In the genomic region with DNA sequence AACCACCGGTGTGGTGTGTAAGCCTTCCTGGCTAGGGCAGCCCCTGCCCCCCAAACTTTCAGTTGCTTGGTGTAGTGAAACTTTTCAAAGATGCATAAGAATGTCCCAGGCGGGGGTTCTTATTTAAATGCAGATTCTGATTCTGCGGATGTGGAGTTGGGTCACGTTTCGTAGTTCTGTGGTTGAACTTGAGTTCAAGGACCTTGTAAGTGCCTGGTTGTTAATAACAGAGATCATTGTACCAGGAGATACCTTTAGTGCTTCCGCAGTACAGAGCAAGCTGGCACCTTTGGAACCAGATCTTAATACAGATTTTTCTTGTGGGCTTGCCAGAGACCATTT, we compare ENCODE assay signal across 8 mouse cellular contexts. TPM values are rescaled to one million over a fixed set of nuclear protein-coding genes. Genes with fewer than 3 reads are reported as not detected.
A peak's percentile ranks its signal among the peaks of the same experiment; 100 is the strongest.
DNase-seq lines count a peak whose midpoint lies in the region; ATAC-seq lines count a peak whose summit lies in the region.

No protein-coding gene starts in this region.

- H3K9me3 ChIP-seq in megakaryocyte, embryonic 14.5 days: peaks cover 3% of the 10 kb centered on the region; the same call in 1 of the 2 replicates
- H3K9me3 ChIP-seq in embryonic facial prominence, embryonic 10.5 days: no peaks in the 10 kb centered on the region
- H3K9me3 ChIP-seq in limb, embryonic 10.5 days (replicated peaks): no peaks in the 10 kb centered on the region
- H3K9me3 ChIP-seq in neural tube, embryonic 15.5 days (replicated peaks): no peaks in the 10 kb centered on the region

- no peak for ATAC-seq in megakaryocyte, adult 5-6 weeks (ENCODE audit: poor library complexity, severe bottlenecking)
- no peak for ATAC-seq in neural tube, embryonic 15.5 days (ENCODE audit: low FRiP score)

- 9% methylated on average over 6 of the region's 6 CpGs for WGBS in embryonic facial prominence, embryonic 10.5 days
- WGBS in limb, embryonic 10.5 days: 13% methylated on average over 6 of the region's 6 CpGs
- 9% methylated on average over 6 of the region's 6 CpGs for WGBS in neural tube, embryonic 15.5 days

- peak overlapping the region; percentile 61 for H3K9ac ChIP-seq in neural tube, embryonic 15.5 days (replicated peaks)

- peaks cover 35% of the 10 kb centered on the region for H3K4me1 ChIP-seq in megakaryocyte, embryonic 14.5 days
- H3K4me1 ChIP-seq in embryonic facial prominence, embryonic 10.5 days: peaks cover 16% of the 10 kb centered on the region
- peaks cover 15% of the 10 kb centered on the region for H3K4me1 ChIP-seq in limb, embryonic 10.5 days
- H3K4me1 ChIP-seq in neural tube, embryonic 15.5 days: peaks cover 13% of the 10 kb centered on the region

- DNase-seq in embryonic facial prominence, embryonic 10.5 days (ENCODE audit: low spot score): no peak
- DNase-seq in limb, embryonic 10.5 days (ENCODE audit: low spot score): no peak
- DNase-seq in thymus, postnatal 14 days: no peak
- DNase-seq in frontal cortex, postnatal 36 days (ENCODE audit: low spot score in 2 of 2): no peak
- no peak for DNase-seq in cerebellum, adult 11-12 months

- peak overlapping the region; percentile 98 for H3K4me3 ChIP-seq in megakaryocyte, embryonic 14.5 days (replicated peaks)
- H3K4me3 ChIP-seq in embryonic facial prominence, embryonic 10.5 days: peak overlapping the region; percentile 79
- peak overlapping the region; percentile 85 for H3K4me3 ChIP-seq in limb, embryonic 10.5 days
- H3K4me3 ChIP-seq in neural tube, embryonic 15.5 days (replicated peaks): peak overlapping the region; percentile 66

- H3K36me3 ChIP-seq in megakaryocyte, embryonic 14.5 days (replicated peaks; ENCODE audit: low read length): peaks cover 12% of the 10 kb centered on the region
- peaks cover 5% of the 10 kb centered on the region; the same call in 1 of the 2 replicates for H3K36me3 ChIP-seq in embryonic facial prominence, embryonic 10.5 days (replicated peaks)
- no peaks in the 10 kb centered on the region for H3K36me3 ChIP-seq in limb, embryonic 10.5 days
- H3K36me3 ChIP-seq in neural tube, embryonic 15.5 days: no peaks in the 10 kb centered on the region

- H3K4me2 ChIP-seq in neural tube, embryonic 15.5 days: peak overlapping the region; percentile 72

- H3K27ac ChIP-seq in embryonic facial prominence, embryonic 10.5 days (replicated peaks): peak overlapping the region; percentile 90
- H3K27ac ChIP-seq in limb, embryonic 10.5 days: peak overlapping the region; percentile 91
- H3K27ac ChIP-seq in neural tube, embryonic 15.5 days (replicated peaks): 0 out of 2 replicates have a peak overlapping the region, but pooled peaks have one; percentile 78

- H3K27me3 ChIP-seq in megakaryocyte, embryonic 14.5 days (replicated peaks): peaks cover 2% of the 10 kb centered on the region
- no peaks in the 10 kb centered on the region for H3K27me3 ChIP-seq in embryonic facial prominence, embryonic 10.5 days (replicated peaks; ENCODE audit: low read depth, poor library complexity, severe bottlenecking)
- H3K27me3 ChIP-seq in limb, embryonic 10.5 days (ENCODE audit: low read depth, poor library complexity, severe bottlenecking): no peaks in the 10 kb centered on the region
- no peaks in the 10 kb centered on the region for H3K27me3 ChIP-seq in neural tube, embryonic 15.5 days (replicated peaks)

RNA-seq across cellular contexts. Expression of a gene that starts 0.9 kb away (rescaled TPM):
- 6.1 and 14.1 TPM in 2 replicates for polyA plus RNA-seq in megakaryocyte, embryonic 14.5 days (2012; ENCODE audit: insufficient read depth, low replicate concordance)
- total RNA-seq in megakaryocyte, adult 5-6 weeks (2015): 13.5 and 16.2 TPM in 2 replicates
- total RNA-seq in megakaryocyte, adult 5-6 weeks (2017): 7.5 and 15.1 TPM in 2 replicates
- polyA plus RNA-seq in embryonic facial prominence, embryonic 10.5 days (2016; fragmentation: Nextera tagmentation; extraction: Ambion mirVana): 31.0 and 32.6 TPM in 2 replicates
- polyA plus RNA-seq in limb, embryonic 10.5 days (2016; fragmentation: Nextera tagmentation; extraction: Ambion mirVana): 36.4 and 39.1 TPM in 2 replicates
- polyA plus RNA-seq in neural tube, embryonic 15.5 days (2015; fragmentation: Nextera tagmentation; extraction: Ambion mirVana): 21.8 and 27.4 TPM in 2 replicates
